Mouse (Mus musculus) midbrain, embryonic 16.5 days (tissue): ENCODE measurements around the gene Extl2. TPM values are rescaled to one million over a fixed set of nuclear protein-coding genes. Genes with fewer than 3 reads are reported as not detected.

Source experiments
- ATAC-seq: fragments of 200-750 bp; cut with Nextera tagmentation; 2 replicates; pipeline ENCODE4 v1.8.0; 2017; ENCODE audit warnings: moderate TSS enrichment
- H3K27ac ChIP-seq: fragments of 300-500 bp; sonication (generic); 2 replicates; pipeline ENCODE4 v1.5.1; 2014; ENCODE audit warnings: mild to moderate bottlenecking, low read length, mixed read lengths
- H3K27me3 ChIP-seq: fragments of 300-500 bp; sonication (generic); 2 replicates; pipeline ENCODE4 v1.6.1; 2014; ENCODE audit warnings: low read depth, low read length, mixed read lengths; ENCODE audit not compliant: control insufficient read depth, insufficient read depth
- H3K36me3 ChIP-seq: fragments of 300-500 bp; sonication (generic); 2 replicates; pipeline ENCODE4 v1.6.1; 2014; ENCODE audit warnings: mild to moderate bottlenecking, low read length, moderate library complexity, mixed read lengths; ENCODE audit not compliant: control insufficient read depth, insufficient read depth
- H3K4me1 ChIP-seq: fragments of 300-500 bp; sonication (generic); 2 replicates; pipeline ENCODE4 v1.6.1; 2014; ENCODE audit warnings: mild to moderate bottlenecking, low read length, mixed read lengths; ENCODE audit not compliant: control insufficient read depth, insufficient read depth
- H3K4me2 ChIP-seq: fragments of 300-500 bp; sonication (generic); 2 replicates; pipeline ENCODE4 v1.6.1; 2014; ENCODE audit warnings: mild to moderate bottlenecking, low read length, mixed read lengths
- H3K4me3 ChIP-seq: fragments of 300-500 bp; sonication (generic); 2 replicates; pipeline ENCODE4 v1.5.1; 2014; ENCODE audit warnings: low read depth, mild to moderate bottlenecking, low read length, moderate library complexity, mixed read lengths
- H3K9ac ChIP-seq: fragments of 300-500 bp; sonication (generic); 2 replicates; pipeline ENCODE4 v1.6.1; 2014; ENCODE audit warnings: low read depth, low read length, mixed read lengths
- H3K9me3 ChIP-seq: fragments of 300-500 bp; sonication (generic); replicated peaks from 2 replicates; pipeline ENCODE4 v1.6.1; 2014; ENCODE audit warnings: mild to moderate bottlenecking, low read length, mixed read lengths; ENCODE audit not compliant: control insufficient read depth, poor library complexity, severe bottlenecking
- WGBS: fragments of 180-500 bp; shearing (Covaris S2); extraction: QIAGEN DNeasy Blood & Tissue Kit; methylation state at CpG from one replicate; pipeline ENCODE4 v1.1.7; 2014; 5-methylcytosine and 5-hydroxymethylcytosine counted together
- microRNA-seq: library from miRNA; unstranded; fragments of <30 nt; microRNA quantifications from one replicate; pipeline ENCODE4, GENCODE M21; 2017
- polyA plus RNA-seq: library from polyadenylated mRNA; unstranded; fragments of >200 nt; fragmentation: Nextera tagmentation; extraction: Ambion mirVana; gene quantifications from 2 replicates; pipeline ENCODE4 v1.2.1, GENCODE M21; 2015

Gene Extl2
- polyA plus RNA-seq, 1 experiment from 2014 or later: 30.1 TPM

GRCm38 (mm10) chr3:116047034-116047433, 39.8 kb downstream of the Extl2 start:
- no peaks in the 10 kb centered on the region for H3K4me1 ChIP-seq
- no peak overlapping the region for H3K27ac ChIP-seq

GRCm38 (mm10) chr3:116057078-116057477, 49.8 kb downstream of the Extl2 start:
- H3K4me3 ChIP-seq: no peak overlapping the region
- H3K9ac ChIP-seq: no peak overlapping the region
- no peaks in the 10 kb centered on the region for H3K27me3 ChIP-seq
- no peak overlapping the region for H3K4me2 ChIP-seq
- ATAC-seq: no peak
- H3K36me3 ChIP-seq: no peaks in the 10 kb centered on the region
- H3K9me3 ChIP-seq: no peaks in the 10 kb centered on the region
- H3K27ac ChIP-seq: no peak overlapping the region
- WGBS: 51% methylated on average over 6 of the region's 6 CpGs
- no peaks in the 10 kb centered on the region for H3K4me1 ChIP-seq

More at GRCm38 (mm10) chr3:116047034-116047433, 39.8 kb downstream of the Extl2 start:
- H3K4me2 ChIP-seq: no peak overlapping the region
- H3K36me3 ChIP-seq: no peaks in the 10 kb centered on the region
- H3K9ac ChIP-seq: no peak overlapping the region
- no peaks in the 10 kb centered on the region for H3K9me3 ChIP-seq
- ATAC-seq: 0 out of 2 replicates have a peak, but pooled peaks have one; percentile 42
- 17% methylated on average over 5 of the region's 5 CpGs for WGBS
- H3K27me3 ChIP-seq: no peaks in the 10 kb centered on the region
- H3K4me3 ChIP-seq: no peak overlapping the region

DNA sequence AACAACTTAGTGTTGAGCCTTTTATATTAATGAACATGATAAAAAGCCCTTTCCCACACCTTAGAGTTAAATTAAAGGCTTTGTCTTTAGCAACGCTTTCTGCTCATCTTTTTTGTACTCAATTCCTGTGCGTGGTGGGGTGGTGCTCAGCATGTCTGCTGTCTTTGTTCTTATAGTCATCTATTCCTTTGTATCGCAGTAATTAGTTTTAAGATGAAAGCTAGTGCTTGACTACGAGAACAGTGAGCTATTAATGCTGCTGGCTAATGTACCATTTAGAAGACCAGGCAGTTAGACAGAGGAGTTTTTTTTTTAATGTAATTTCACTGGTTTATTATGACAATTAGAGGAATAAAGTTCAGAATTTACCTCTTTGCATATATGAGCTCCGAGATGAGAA, 53.1 kb downstream of the Extl2 start:
- Histone ChIP-seq H3K9me3 (no peaks in the 10 kb centered on the region), H3K9ac (no peak overlapping the region), H3K27ac (no peak overlapping the region), H3K4me2 (no peak overlapping the region), H3K4me1 (no peaks in the 10 kb centered on the region), H3K27me3 (no peaks in the 10 kb centered on the region), H3K36me3 (no peaks in the 10 kb centered on the region), H3K4me3 (no peak overlapping the region)
- no peak for ATAC-seq
- WGBS: 46% methylated on average over 5 of the region's 5 CpGs

- WGBS: 95% methylated on average over 2 of the region's 2 CpGs
- Histone ChIP-seq H3K36me3 (no peaks in the 10 kb centered on the region), H3K4me2 (no peak overlapping the region), H3K9ac (no peak overlapping the region), H3K27ac (no peak overlapping the region), H3K4me3 (no peak overlapping the region), H3K27me3 (no peaks in the 10 kb centered on the region), H3K4me1 (no peaks in the 10 kb centered on the region), H3K9me3 (no peaks in the 10 kb centered on the region)
- no peak for ATAC-seq
Measured at GRCm38 (mm10) chr3:116062141-116062540, 54.9 kb downstream of the Extl2 start.

DNA sequence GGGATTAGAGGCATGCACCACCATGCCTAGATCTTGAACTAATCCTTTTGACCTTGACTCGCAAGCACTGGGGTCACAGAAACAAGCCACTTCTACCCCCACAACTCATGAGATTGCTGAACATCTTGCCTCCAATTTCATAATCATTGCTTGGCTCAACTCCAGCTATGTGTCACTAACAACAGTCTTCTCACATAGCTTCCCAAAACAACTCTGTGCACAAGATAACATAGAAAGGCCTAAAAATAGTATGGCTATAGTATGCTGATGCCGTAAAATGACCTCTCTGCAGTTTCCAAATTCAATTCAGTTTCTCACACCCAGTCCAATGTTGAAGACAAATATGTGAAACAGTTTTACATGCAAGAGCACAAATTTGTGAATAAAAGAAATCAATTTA, 65.3 kb downstream of the Extl2 start:
- H3K4me3 ChIP-seq: no peak overlapping the region
- no peaks in the 10 kb centered on the region for H3K9me3 ChIP-seq
- no peak for ATAC-seq
- no peak overlapping the region for H3K27ac ChIP-seq
- H3K27me3 ChIP-seq: no peaks in the 10 kb centered on the region
- no peaks in the 10 kb centered on the region for H3K4me1 ChIP-seq
- no peak overlapping the region for H3K9ac ChIP-seq
- 83% methylated on average over 2 of the region's 2 CpGs for WGBS
- no peaks in the 10 kb centered on the region for H3K36me3 ChIP-seq
- H3K4me2 ChIP-seq: no peak overlapping the region

GRCm38 (mm10) chr3:116076739-116077138, 69.5 kb downstream of the Extl2 start:
- Histone ChIP-seq H3K4me1 (no peaks in the 10 kb centered on the region), H3K36me3 (no peaks in the 10 kb centered on the region), H3K27ac (no peak overlapping the region), H3K9ac (no peak overlapping the region), H3K9me3 (no peaks in the 10 kb centered on the region), H3K27me3 (no peaks in the 10 kb centered on the region), H3K4me2 (no peak overlapping the region), H3K4me3 (no peak overlapping the region)
- ATAC-seq: no peak
- WGBS: 79% methylated on average over 2 of the region's 2 CpGs

GRCm38 (mm10) chr3:116078490-116078889, 71.2 kb downstream of the Extl2 start:
- Histone ChIP-seq H3K9ac (no peak overlapping the region), H3K4me3 (no peak overlapping the region), H3K27ac (no peak overlapping the region), H3K9me3 (no peaks in the 10 kb centered on the region), H3K36me3 (no peaks in the 10 kb centered on the region), H3K4me1 (no peaks in the 10 kb centered on the region), H3K27me3 (no peaks in the 10 kb centered on the region), H3K4me2 (no peak overlapping the region)
- WGBS: 74% methylated on average over 4 of the region's 4 CpGs
- ATAC-seq: no peak

Small RNA genes lying within 50 kb of the gene (microRNA-seq; reads per million reads assigned to microRNA genes)
- not detected for gene Mir669n

Other genes starting within 250 kb of the Extl2 start
- gene Dph5, start 119.6 kb upstream of the Extl2 start, polyA plus RNA-seq: 21.8 and 22.1 TPM in 2 replicates
- gene Slc30a7, start 56 bp upstream of the Extl2 start, polyA plus RNA-seq: 14.2 and 19.5 TPM in 2 replicates
- 30.8 and 39.8 TPM in 2 replicates for gene Vcam1, start 122.2 kb downstream of the Extl2 start, polyA plus RNA-seq
- 2.6 and 2.7 TPM in 2 replicates for gene Gpr88, start 246.0 kb downstream of the Extl2 start, polyA plus RNA-seq